Comparison of ENCODE assay signal across 8 mouse cellular contexts in the genomic region with DNA sequence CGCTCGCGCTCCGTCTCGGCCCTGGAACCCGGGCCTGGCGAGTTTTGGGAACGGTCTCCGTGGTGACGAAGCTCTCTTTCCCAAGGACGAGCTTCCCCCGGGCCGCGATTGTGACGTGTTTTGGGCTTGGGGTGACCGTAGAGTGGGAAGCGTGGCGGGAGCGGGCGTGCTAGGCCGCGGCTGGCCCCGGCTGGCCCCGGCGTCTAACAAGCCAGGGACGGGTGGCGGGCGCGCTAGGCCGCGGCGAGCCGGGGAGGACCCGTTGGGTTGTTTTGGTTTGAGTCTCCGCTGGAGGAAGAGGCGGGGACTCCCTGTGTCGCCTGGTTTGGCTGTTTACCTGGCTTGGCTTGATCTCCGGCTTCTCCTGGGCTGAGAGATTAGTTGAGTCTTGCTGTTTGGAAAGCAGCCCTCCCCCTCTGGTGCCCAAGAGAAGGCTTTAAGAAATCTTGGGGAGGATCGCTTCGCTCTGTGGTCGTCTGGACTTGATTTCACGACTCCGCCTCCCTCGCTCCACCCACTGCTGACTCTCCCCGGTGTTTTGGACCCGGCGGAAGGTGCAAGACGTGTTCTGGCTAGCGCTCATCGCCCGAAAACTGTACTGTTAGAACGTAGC. TPM values are rescaled to one million over a fixed set of nuclear protein-coding genes. Genes with fewer than 3 reads are reported as not detected.
DNase-seq lines count a peak whose midpoint lies in the region; ATAC-seq and TF ChIP-seq lines count a peak whose summit lies in the region.

No protein-coding gene starts in this region.

- peaks cover 13% of the 10 kb centered on the region for H3K4me1 ChIP-seq in bone marrow macrophage, adult 2 months (ENCODE audit: control insufficient read depth, insufficient read depth, low read length)
- peaks cover 0 to 9% of the 10 kb centered on the region in 2 experiments; a peak in 2 of 4 replicates for H3K4me1 ChIP-seq in heart, embryonic 14.5 days (ENCODE audit: control insufficient read depth in 2 of 2, insufficient read depth in 2 of 2, low read length in 2 of 2)
- H3K4me1 ChIP-seq in liver, embryonic 15.5 days (replicated peaks): peaks cover 34% of the 10 kb centered on the region
- H3K4me1 ChIP-seq in stomach, embryonic 14.5 days (ENCODE audit: control insufficient read depth, insufficient read depth, low read length): peaks cover 4% of the 10 kb centered on the region

- peak overlapping the region; percentile 73 for H3K4me2 ChIP-seq in heart, embryonic 14.5 days (ENCODE audit: low read length)
- H3K4me2 ChIP-seq in liver, embryonic 15.5 days: peak overlapping the region; percentile 83
- peak overlapping the region; percentile 54 for H3K4me2 ChIP-seq in stomach, embryonic 14.5 days (replicated peaks; ENCODE audit: low read depth, low read length)

- peak; percentile 66 for ATAC-seq in heart, embryonic 14.5 days (ENCODE audit: insufficient number of reproducible peaks, insufficient read depth, low FRiP score, low read depth)
- peak; percentile 82 for ATAC-seq in liver, embryonic 15.5 days (ENCODE audit: insufficient read depth)
- ATAC-seq in stomach, embryonic 14.5 days (ENCODE audit: insufficient number of reproducible peaks, insufficient read depth, low FRiP score, low read depth): peak; percentile 78; the same call in 1 of the 2 replicates

- peak; percentile 89 for DNase-seq in CD4-positive helper T cell, adult 2 months (ENCODE audit: low read depth, low spot score)
- peak; percentile 97 for DNase-seq in fat pad, adult 2 months (ENCODE audit: extremely low read depth, low read depth, low spot score)
- peak; percentile 84 for DNase-seq in kidney, postnatal 14 days
- peak; percentile 82 for DNase-seq in neural tube, embryonic 10.5 days (ENCODE audit: extremely low spot score, low spot score)

- peak overlapping the region; percentile 78 for H3K4me3 ChIP-seq in bone marrow macrophage, adult 2 months (ENCODE audit: insufficient read depth, low read length)
- peak overlapping the region; percentile 73 to 99 for H3K4me3 ChIP-seq in heart, embryonic 14.5 days (ENCODE audit: control insufficient read depth in 1 of 2, insufficient read depth in 1 of 2, low read depth in 1 of 2, low read length in 2 of 2)
- peak overlapping the region; percentile 98 for H3K4me3 ChIP-seq in liver, embryonic 15.5 days (replicated peaks)
- H3K4me3 ChIP-seq in stomach, embryonic 14.5 days (ENCODE audit: low read depth, low read length): peak overlapping the region; percentile 99

- peak overlapping the region; percentile 76 for H3K27ac ChIP-seq in bone marrow macrophage, adult 2 months (ENCODE audit: insufficient read depth, low read depth, low read length)
- H3K27ac ChIP-seq in heart, embryonic 14.5 days (replicated peaks in 1 of 2; ENCODE audit: control insufficient read depth in 1 of 2, insufficient read depth in 1 of 2, low read depth in 2 of 2, low read length in 2 of 2): peak overlapping the region; percentile 88 to 91
- peak overlapping the region; percentile 97 for H3K27ac ChIP-seq in liver, embryonic 15.5 days (replicated peaks)
- H3K27ac ChIP-seq in stomach, embryonic 14.5 days (ENCODE audit: low read length): peak overlapping the region; percentile 87

- H3K9ac ChIP-seq in heart, embryonic 14.5 days (ENCODE audit: low read length): peak overlapping the region; percentile 84
- peak overlapping the region; percentile 95 for H3K9ac ChIP-seq in liver, embryonic 15.5 days
- H3K9ac ChIP-seq in stomach, embryonic 14.5 days (replicated peaks; ENCODE audit: low read depth, low read length): peak overlapping the region; percentile 78

- under 1% methylated on average over 52 of the region's 52 CpGs for WGBS in heart, embryonic 14.5 days
- under 1% methylated on average over 52 of the region's 52 CpGs for WGBS in liver, embryonic 15.5 days (ENCODE audit: insufficient replicate concordance)
- under 1% methylated on average over 52 of the region's 52 CpGs for WGBS in stomach, embryonic 14.5 days

- no peaks in the 10 kb centered on the region for H3K36me3 ChIP-seq in heart, embryonic 14.5 days (ENCODE audit: control insufficient read depth, insufficient read depth, low read length)
- H3K36me3 ChIP-seq in liver, embryonic 15.5 days (replicated peaks): no peaks in the 10 kb centered on the region
- H3K36me3 ChIP-seq in stomach, embryonic 14.5 days (ENCODE audit: control insufficient read depth, insufficient read depth, low read length): no peaks in the 10 kb centered on the region

- no peak for TF ChIP-seq POLR2A in bone marrow macrophage, adult 2 months (IDR thresholded peaks at IDR 0.05; ENCODE audit: borderline replicate concordance, low read depth, low read length)

- no peak for TF ChIP-seq CTCF in bone marrow macrophage, adult 2 months (IDR thresholded peaks at IDR 0.05; ENCODE audit: low read depth, low read length)

- H3K27me3 ChIP-seq in heart, embryonic 14.5 days (ENCODE audit: control insufficient read depth, insufficient read depth, low read length): no peaks in the 10 kb centered on the region
- no peaks in the 10 kb centered on the region for H3K27me3 ChIP-seq in liver, embryonic 15.5 days
- no peaks in the 10 kb centered on the region for H3K27me3 ChIP-seq in stomach, embryonic 14.5 days (ENCODE audit: control insufficient read depth, insufficient read depth, low read length)

- H3K9me3 ChIP-seq in heart, embryonic 14.5 days (ENCODE audit: control insufficient read depth, low read length): no peaks in the 10 kb centered on the region
- no peaks in the 10 kb centered on the region for H3K9me3 ChIP-seq in liver, embryonic 15.5 days (replicated peaks)
- no peaks in the 10 kb centered on the region for H3K9me3 ChIP-seq in stomach, embryonic 14.5 days (ENCODE audit: control insufficient read depth, low read depth, low read length)

RNA-seq across cellular contexts. Expression of a gene that starts 0.5 kb away (rescaled TPM):
- 106 and 108 TPM in 2 replicates for polyA plus RNA-seq in bone marrow macrophage, adult 2 months (2012; ENCODE audit: insufficient read depth, insufficient read length, missing spikeins)
- 116 and 118 TPM in 2 replicates for polyA plus RNA-seq in heart, embryonic 14.5 days (2014; fragmentation: Nextera tagmentation; extraction: Ambion mirVana)
- polyA plus RNA-seq in liver, embryonic 15.5 days (2015; fragmentation: Nextera tagmentation; extraction: Ambion mirVana): 90.7 and 107 TPM in 2 replicates
- polyA plus RNA-seq in stomach, embryonic 14.5 days (2014; fragmentation: Nextera tagmentation; extraction: Ambion mirVana): 131 and 132 TPM in 2 replicates

Comparison
In these comparisons a context has a peak if more than half of its experiments do, and no peak if none do; other contexts are left out.
1. Peak in every context shown above with its lines: DNase-seq, ATAC-seq, H3K4me3 ChIP-seq and H3K27ac ChIP-seq.